In the genomic region with DNA sequence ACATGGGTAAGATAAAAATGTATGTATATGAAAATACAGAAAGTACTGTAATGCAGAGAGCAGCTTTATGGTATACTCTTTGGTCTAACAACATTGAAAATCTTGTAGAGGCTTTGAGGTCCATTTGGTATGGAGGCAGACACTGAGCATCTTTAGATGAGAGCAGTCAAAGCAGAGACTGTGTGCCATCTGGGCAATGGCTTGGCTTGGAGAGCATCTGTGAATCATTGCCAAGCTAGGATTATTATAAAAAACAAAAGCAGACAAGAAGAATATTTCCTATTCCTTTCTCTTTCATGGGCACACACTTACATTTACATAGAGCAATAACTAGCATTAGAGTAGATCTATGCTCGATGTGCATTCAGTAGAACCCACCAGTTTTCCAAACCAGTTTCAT, we compare ENCODE assay signal across 22 mouse cellular contexts.
"Had no signal": no experiment of that assay in that cellular context is flagged by ENCODE, and none has a peak within 500 bp of the region (broad histone marks: within the 10 kb centered on the region; RNA-seq: fewer than 3 reads in every experiment).

No protein-coding gene starts in this region.

- H3K4me2 ChIP-seq: limb, embryonic 12.5 days; limb, embryonic 15.5 days; liver, embryonic 11.5 days; lung, embryonic 14.5 days; midbrain, embryonic 12.5 days; midbrain, embryonic 15.5 days; neural tube, embryonic 12.5 days; neural tube, embryonic 15.5 days had no signal

- ATAC-seq: intestine, postnatal 0 days; liver, postnatal 0 days; lung, postnatal 0 days; midbrain, embryonic 15.5 days had no signal

- H3K36me3 ChIP-seq: limb, embryonic 12.5 days; limb, embryonic 15.5 days; midbrain, embryonic 12.5 days; midbrain, embryonic 15.5 days; neural tube, embryonic 12.5 days; neural tube, embryonic 15.5 days had no signal

- H3K9ac ChIP-seq: limb, embryonic 12.5 days; limb, embryonic 15.5 days; liver, embryonic 14.5 days; liver, postnatal 0 days; lung, embryonic 14.5 days; midbrain, embryonic 12.5 days; midbrain, embryonic 15.5 days; neural tube, embryonic 12.5 days; neural tube, embryonic 15.5 days had no signal

- H3K4me3 ChIP-seq: limb, embryonic 12.5 days; limb, embryonic 15.5 days; midbrain, embryonic 12.5 days; midbrain, embryonic 15.5 days; neural tube, embryonic 12.5 days; neural tube, embryonic 15.5 days had no signal

- DNase-seq: kidney, adult 2 months; kidney, postnatal 25 days; left cerebral cortex, postnatal 4 days; liver, postnatal 0 days; lung, embryonic 14.5 days; right cerebral cortex, adult 18-20 months; right cerebral cortex, postnatal 14 days; right cerebral cortex, postnatal 4 days; thymus, adult 18-20 months; thymus, postnatal 36 days had no signal

- H3K9me3 ChIP-seq: limb, embryonic 12.5 days; limb, embryonic 15.5 days; midbrain, embryonic 12.5 days; midbrain, embryonic 15.5 days; neural tube, embryonic 12.5 days; neural tube, embryonic 15.5 days had no signal

- H3K27ac ChIP-seq: kidney, postnatal 0 days; limb, embryonic 12.5 days; limb, embryonic 15.5 days; liver, embryonic 14.5 days; macrophage; midbrain, embryonic 12.5 days; midbrain, embryonic 15.5 days; neural tube, embryonic 12.5 days; neural tube, embryonic 15.5 days had no signal

- H3K27me3 ChIP-seq: limb, embryonic 12.5 days; limb, embryonic 15.5 days; midbrain, embryonic 12.5 days; midbrain, embryonic 15.5 days; neural tube, embryonic 12.5 days; neural tube, embryonic 15.5 days had no signal

- H3K4me1 ChIP-seq: limb, embryonic 12.5 days; limb, embryonic 15.5 days; midbrain, embryonic 12.5 days; midbrain, embryonic 15.5 days; neural tube, embryonic 12.5 days; neural tube, embryonic 15.5 days had no signal
